Mouse (Mus musculus) hindbrain, embryonic 12.5 days (tissue): ENCODE results near the gene Abcg5. TPM values are rescaled to one million over a fixed set of nuclear protein-coding genes. Genes with fewer than 3 reads are reported as not detected.

Source experiments
- ATAC-seq: fragments of 200-750 bp; cut with Nextera tagmentation; 2 replicates; pipeline ENCODE4 v1.8.0; 2017; ENCODE audit warnings: moderate TSS enrichment; ENCODE audit not compliant: low FRiP score
- H3K27ac ChIP-seq: fragments of 300-500 bp; sonication (generic); 2 replicates; pipeline ENCODE4 v1.5.1; 2016; ENCODE audit warnings: mild to moderate bottlenecking
- H3K27me3 ChIP-seq: fragments of 300-500 bp; sonication (generic); 2 replicates; pipeline ENCODE4 v1.6.1; 2016; ENCODE audit warnings: mild to moderate bottlenecking
- H3K36me3 ChIP-seq: fragments of 300-500 bp; sonication (generic); 2 replicates; pipeline ENCODE4 v1.6.1; 2016; ENCODE audit warnings: mild to moderate bottlenecking
- H3K4me1 ChIP-seq: fragments of 300-500 bp; sonication (generic); 2 replicates; pipeline ENCODE4 v1.6.1; 2016
- H3K4me2 ChIP-seq: fragments of 300-500 bp; sonication (generic); replicated peaks from 2 replicates; pipeline ENCODE4 v1.6.1; 2016; ENCODE audit warnings: mild to moderate bottlenecking
- H3K4me3 ChIP-seq: fragments of 300-500 bp; sonication (generic); 2 replicates; pipeline ENCODE4 v1.5.1; 2016; ENCODE audit warnings: mild to moderate bottlenecking
- H3K9ac ChIP-seq: fragments of 300-500 bp; sonication (generic); 2 replicates; pipeline ENCODE4 v1.6.1; 2016; ENCODE audit warnings: mild to moderate bottlenecking, moderate library complexity
- H3K9me3 ChIP-seq: fragments of 300-500 bp; sonication (generic); replicated peaks from 2 replicates; pipeline ENCODE4 v1.6.1; 2016; ENCODE audit warnings: mild to moderate bottlenecking
- WGBS: fragments of 180-500 bp; shearing (Covaris S2); methylation state at CpG from one replicate; pipeline ENCODE4 v1.1.7; 2016; 5-methylcytosine and 5-hydroxymethylcytosine counted together
- polyA plus RNA-seq: library from polyadenylated mRNA; unstranded; fragments of >200 nt; fragmentation: Nextera tagmentation; extraction: Ambion mirVana; gene quantifications from 2 replicates; pipeline ENCODE4 v1.2.1, GENCODE M21; 2016

Abcg5 gene
- polyA plus RNA-seq, 1 experiment from 2014 or later = 3.8 TPM

DNA sequence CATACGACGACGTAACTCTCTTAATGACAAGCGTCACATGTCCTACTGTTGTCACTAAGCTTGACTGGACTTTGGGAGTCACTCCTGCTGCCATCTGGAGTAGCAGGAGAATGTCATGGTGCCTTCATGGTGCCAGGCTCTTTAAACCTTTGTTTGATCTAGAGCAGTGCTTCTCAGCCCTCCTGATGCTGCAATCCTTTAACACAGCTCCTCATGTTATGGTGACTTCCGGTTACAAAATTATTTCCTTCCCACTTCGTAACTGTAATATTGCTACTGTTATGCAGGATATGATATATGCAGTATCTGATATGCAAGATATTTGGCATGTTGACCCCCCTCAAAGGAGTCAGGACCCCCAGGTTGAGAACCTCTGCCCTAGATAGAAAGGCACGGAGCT is 63.7 kb downstream of the Abcg5 start:
- Histone ChIP-seq H3K27ac (no peak overlapping the region), H3K9me3 (0 out of 2 replicates have a peak, but pooled peaks cover 6% of the 10 kb centered on the region), H3K27me3 (no peaks in the 10 kb centered on the region), H3K9ac (no peak overlapping the region), H3K4me2 (no peak overlapping the region), H3K4me3 (no peak overlapping the region), H3K36me3 (peaks cover 7% of the 10 kb centered on the region; the same call in 1 of the 2 replicates), H3K4me1 (peaks cover 2% of the 10 kb centered on the region; the same call in 1 of the 2 replicates)
- WGBS = 84% methylated on average over 7 of the region's 7 CpGs
- no peak for ATAC-seq

DNA sequence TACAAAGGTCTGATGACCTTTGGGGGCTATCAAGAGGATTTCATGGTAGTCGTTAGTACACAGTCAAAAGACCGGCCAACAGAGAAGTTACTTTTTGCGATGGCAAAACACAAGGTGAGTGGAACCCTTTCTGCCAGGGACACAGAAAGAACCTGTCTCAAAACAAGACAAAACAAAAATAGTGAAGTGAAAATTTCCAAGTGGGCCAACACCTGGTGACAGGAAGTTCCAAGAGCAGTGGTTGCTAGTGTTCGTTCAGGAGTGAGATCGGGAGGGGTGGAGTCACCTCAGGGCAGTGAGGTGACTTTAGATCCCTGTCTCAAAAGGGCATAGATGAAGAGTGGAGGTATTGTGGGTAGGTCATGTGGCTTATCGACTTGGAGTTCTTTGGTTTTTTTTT is 64.9 kb downstream of the Abcg5 start:
- peaks cover 2% of the 10 kb centered on the region; the same call in 1 of the 2 replicates for H3K4me1 ChIP-seq
- no peak for ATAC-seq
- H3K27me3 ChIP-seq = no peaks in the 10 kb centered on the region
- no peak overlapping the region for H3K4me3 ChIP-seq
- no peak overlapping the region for H3K4me2 ChIP-seq
- H3K9me3 ChIP-seq = peaks cover 8% of the 10 kb centered on the region; the same call in 1 of the 2 replicates
- peaks cover 18% of the 10 kb centered on the region for H3K36me3 ChIP-seq
- H3K9ac ChIP-seq = no peak overlapping the region
- 94% methylated on average over 6 of the region's 6 CpGs for WGBS
- H3K27ac ChIP-seq = no peak overlapping the region

DNA sequence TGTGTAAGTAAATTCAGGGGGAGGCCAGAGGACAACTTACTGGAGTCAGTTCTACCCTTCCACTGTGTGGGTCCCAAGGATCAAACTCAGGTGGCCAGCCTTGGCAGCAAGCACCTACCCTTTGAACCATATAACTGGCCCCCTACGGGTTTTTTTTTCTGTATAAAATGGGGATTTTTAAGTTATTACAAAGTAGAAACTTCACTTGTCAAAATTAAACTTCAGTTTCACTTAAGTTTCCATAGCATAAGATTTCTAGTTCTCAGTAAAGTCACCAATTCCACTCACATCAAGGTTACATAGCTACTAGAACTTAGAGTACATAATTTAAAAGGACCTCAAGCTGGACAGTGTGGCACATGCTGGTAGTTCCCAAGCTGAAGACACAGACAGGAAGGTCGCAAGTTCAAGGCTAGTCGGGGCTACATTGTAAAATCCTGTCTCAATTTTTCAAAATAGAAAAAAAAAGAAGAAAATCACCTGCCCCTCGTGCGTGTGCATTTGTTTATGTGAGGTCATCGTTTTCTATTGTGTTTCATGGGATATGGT is 66.2 kb downstream of the Abcg5 start:
- H3K9ac ChIP-seq = no peak overlapping the region
- H3K36me3 ChIP-seq = peaks cover 18% of the 10 kb centered on the region
- H3K27me3 ChIP-seq = no peaks in the 10 kb centered on the region
- no peak for ATAC-seq
- H3K9me3 ChIP-seq = peaks cover 8% of the 10 kb centered on the region; the same call in 1 of the 2 replicates
- no peak overlapping the region for H3K4me3 ChIP-seq
- 88% methylated on average over 6 of the region's 6 CpGs for WGBS
- no peak overlapping the region for H3K27ac ChIP-seq
- no peak overlapping the region for H3K4me2 ChIP-seq
- H3K4me1 ChIP-seq = peaks cover 2% of the 10 kb centered on the region; the same call in 1 of the 2 replicates

DNA sequence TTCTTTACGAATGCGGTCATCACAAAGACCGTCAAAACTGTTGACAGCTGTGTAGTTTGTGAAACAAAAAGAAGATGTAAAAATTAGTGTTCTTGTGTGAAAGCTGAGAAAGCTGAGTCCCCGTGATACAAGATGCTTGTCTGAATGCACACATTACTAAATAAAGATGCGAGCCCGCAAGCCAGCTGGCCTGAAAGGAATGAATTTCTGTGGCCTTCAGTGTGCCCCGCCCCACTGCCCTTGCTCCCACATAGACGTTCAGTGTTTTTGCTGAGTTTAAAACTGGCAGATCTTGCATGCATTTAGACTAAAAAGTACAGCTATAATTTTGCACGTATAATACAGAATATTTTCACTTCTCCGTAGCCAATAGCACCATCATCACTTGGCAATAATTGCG is 67.0 kb downstream of the Abcg5 start:
- ATAC-seq = no peak
- peaks cover 18% of the 10 kb centered on the region for H3K36me3 ChIP-seq
- H3K9ac ChIP-seq = no peak overlapping the region
- H3K27ac ChIP-seq = no peak overlapping the region
- peaks cover 2% of the 10 kb centered on the region; the same call in 1 of the 2 replicates for H3K4me1 ChIP-seq
- no peaks in the 10 kb centered on the region for H3K27me3 ChIP-seq
- 87% methylated on average over 11 of the region's 11 CpGs for WGBS
- H3K9me3 ChIP-seq = peaks cover 8% of the 10 kb centered on the region; the same call in 1 of the 2 replicates
- no peak overlapping the region for H3K4me3 ChIP-seq
- no peak overlapping the region for H3K4me2 ChIP-seq

DNA sequence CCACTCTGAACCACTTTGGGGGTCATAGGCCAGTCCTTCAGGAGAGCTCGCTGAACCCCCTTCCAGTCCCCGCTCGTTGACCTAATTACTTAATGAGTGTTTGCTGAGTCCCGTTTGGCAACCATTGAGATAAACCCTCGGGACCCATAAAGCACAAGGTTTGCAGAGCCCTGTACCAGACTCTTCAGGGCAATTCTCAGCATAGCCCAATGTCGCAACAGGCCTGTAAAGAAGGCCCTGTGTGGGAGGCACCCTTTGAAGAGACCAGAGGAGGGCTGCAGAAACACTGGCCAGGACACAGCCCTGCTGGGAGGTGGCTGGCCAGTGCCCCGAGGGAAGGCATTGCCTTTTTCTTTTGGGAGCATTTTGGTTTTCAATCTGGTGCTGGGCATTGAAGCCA is 70.8 kb downstream of the Abcg5 start:
- H3K4me2 ChIP-seq = no peak overlapping the region
- WGBS = 82% methylated on average over 7 of the region's 7 CpGs
- peaks cover 18% of the 10 kb centered on the region for H3K36me3 ChIP-seq
- H3K27ac ChIP-seq = no peak overlapping the region
- H3K4me3 ChIP-seq = no peak overlapping the region
- ATAC-seq = no peak
- peaks cover 8% of the 10 kb centered on the region; the same call in 1 of the 2 replicates for H3K9me3 ChIP-seq
- 0 out of 2 replicates have a peak, but pooled peaks cover 3% of the 10 kb centered on the region for H3K4me1 ChIP-seq
- no peaks in the 10 kb centered on the region for H3K27me3 ChIP-seq
- H3K9ac ChIP-seq = no peak overlapping the region

DNA sequence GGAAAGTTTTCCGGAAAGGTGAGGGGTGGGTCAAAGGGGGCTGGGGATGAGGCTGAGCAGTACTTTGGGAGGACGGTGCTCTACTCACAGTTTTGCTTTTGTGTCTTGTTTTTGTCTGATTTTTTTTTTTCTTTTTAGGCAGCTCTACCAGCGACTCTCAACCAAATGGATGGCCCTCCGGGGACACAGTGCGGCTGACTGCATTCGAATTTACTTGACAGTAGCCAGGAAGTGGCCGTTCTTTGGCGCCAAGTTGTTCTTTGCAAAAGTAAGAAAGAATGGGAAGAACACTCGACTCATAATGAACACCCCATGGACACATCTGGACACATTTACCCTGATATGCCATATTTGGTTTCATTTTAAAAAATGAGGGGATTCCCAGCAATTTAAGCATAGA is 71.3 kb downstream of the Abcg5 start:
- Histone ChIP-seq H3K36me3 (peaks cover 18% of the 10 kb centered on the region), H3K4me2 (no peak overlapping the region), H3K9me3 (peaks cover 8% of the 10 kb centered on the region; the same call in 1 of the 2 replicates), H3K4me3 (no peak overlapping the region), H3K4me1 (0 out of 2 replicates have a peak, but pooled peaks cover 3% of the 10 kb centered on the region), H3K9ac (no peak overlapping the region), H3K27ac (no peak overlapping the region), H3K27me3 (no peaks in the 10 kb centered on the region)
- WGBS = 80% methylated on average over 9 of the region's 9 CpGs
- ATAC-seq = no peak

DNA sequence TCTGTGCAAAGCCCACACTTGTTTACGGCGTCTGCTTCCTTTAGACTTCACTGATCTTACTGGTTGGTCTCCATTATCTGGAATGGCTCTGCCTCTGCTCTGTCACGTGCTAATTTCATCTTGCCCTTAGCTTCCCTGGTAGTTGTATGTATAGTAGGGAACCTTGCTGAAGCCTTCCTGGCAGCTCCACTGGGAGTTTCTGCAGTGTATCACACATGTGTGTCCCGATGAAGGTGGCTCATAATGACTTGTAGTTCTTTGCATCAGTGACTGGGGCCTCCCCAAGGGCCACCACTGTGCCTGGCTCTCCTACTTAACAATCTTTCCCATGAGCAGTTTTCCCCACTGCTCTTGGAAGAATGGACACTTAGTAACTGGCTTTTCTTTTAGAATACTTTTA is 74.2 kb downstream of the Abcg5 start:
- Histone ChIP-seq H3K36me3 (peaks cover 6% of the 10 kb centered on the region), H3K27ac (no peak overlapping the region), H3K4me2 (no peak overlapping the region), H3K27me3 (no peaks in the 10 kb centered on the region), H3K4me1 (0 out of 2 replicates have a peak, but pooled peaks cover 3% of the 10 kb centered on the region), H3K4me3 (no peak overlapping the region), H3K9me3 (peaks cover 4% of the 10 kb centered on the region; the same call in 1 of the 2 replicates), H3K9ac (no peak overlapping the region)
- no peak for ATAC-seq
- WGBS = 74% methylated on average over 4 of the region's 4 CpGs

Other genes with a start within 250 kb of the Abcg5 start
- 9.9 TPM in 2 replicates for gene Thada, start 216.8 kb downstream of the Abcg5 start, polyA plus RNA-seq
- gene Plekhh2, start 171.1 kb downstream of the Abcg5 start, polyA plus RNA-seq = 3.8 and 4.7 TPM in 2 replicates
- 34.9 and 37.7 TPM in 2 replicates for gene Dync2li1, start 56.5 kb downstream of the Abcg5 start, polyA plus RNA-seq
- 0.12 and 0.22 TPM in 2 replicates for gene Abcg8, start 6.7 kb downstream of the Abcg5 start, polyA plus RNA-seq
- 52.0 and 52.3 TPM in 2 replicates for gene Lrpprc, start 107.8 kb upstream of the Abcg5 start, polyA plus RNA-seq